Mouse (Mus musculus): ENCODE data around the gene Trim66.

Trim66 gene

GRCm38 (mm10) chr7:109445012-109445411 lies 62.9 kb downstream of the Trim66 start:
- peak; percentile 21 to 34 for DNase-seq

GRCm38 (mm10) chr7:109442739-109443138 lies 65.2 kb downstream of the Trim66 start:
- no peak for DNase-seq

GRCm38 (mm10) chr7:109440697-109441269 lies 67.2 kb downstream of the Trim66 start:
- DNase-seq, result no peak

GRCm38 (mm10) chr7:109438781-109439591 lies 68.9 kb downstream of the Trim66 start, which contains the start of gene Stk33:
Gene Stk33 (minus strand): TSS chr7:109439081.
- DNase-seq, result no peak

GRCm38 (mm10) chr7:109424422-109425159 lies 83.3 kb downstream of the Trim66 start:
- no peak for DNase-seq

- no peak for DNase-seq
Observed at GRCm38 (mm10) chr7:109422803-109423202, 85.1 kb downstream of the Trim66 start.

- DNase-seq, result no peak
Observed at GRCm38 (mm10) chr7:109405491-109405890, 102.4 kb downstream of the Trim66 start.

GRCm38 (mm10) chr7:109399299-109399698 lies 108.6 kb downstream of the Trim66 start:
- no peak for DNase-seq
